Mouse (Mus musculus): ENCODE data around the gene Man1b1.

- TF ChIP-seq CTCF (IDR thresholded peaks at IDR 0.05; ENCODE audit: extremely low read depth, insufficient read length, insufficient replicate concordance, low read depth, low read length) (no peak), POLR2A (IDR thresholded peaks at IDR 0.05; ENCODE audit: low read depth, low read length) (no peak)
These were observed 32.6 kb downstream of the Man1b1 start for GRCm38 (mm10) chr2:25364761-25365090.
